Mouse (Mus musculus): Measurements from ENCODE around the gene Phxr2. TPM values are rescaled to one million over a fixed set of nuclear protein-coding genes. Genes with fewer than 3 reads are reported as not detected.

The Phxr2 gene
- total and polyA plus RNA-seq, 3 experiments: not detected

DNA sequence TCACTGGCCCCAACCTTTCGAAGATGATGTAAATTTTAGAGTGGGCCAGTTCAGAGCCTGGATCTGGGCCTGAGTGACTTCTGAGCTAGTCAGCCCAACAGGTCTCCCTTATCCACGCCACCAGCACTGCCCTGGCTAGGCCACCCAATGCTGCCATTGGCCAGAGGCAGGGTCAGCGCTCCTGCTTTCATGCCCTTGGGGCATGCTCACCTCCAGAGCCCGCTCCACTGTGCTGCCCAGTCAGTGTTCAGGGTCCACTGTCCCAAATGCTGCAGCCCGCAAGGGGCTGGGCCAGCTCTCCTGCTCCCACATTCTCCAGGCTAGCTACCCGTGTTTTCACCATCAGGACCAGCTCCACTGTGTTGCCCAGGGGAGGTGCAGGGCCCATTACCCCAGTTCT lies 23.9 kb upstream of the Phxr2 start:
- dilution Hi-C loops (cut with MboI; ENCODE audit: extremely low pct_ligation_motif_present, extremely low pct_unique_long_range_greater_than_20kb, low sequenced_read_pairs) (no loop called here), in situ Hi-C loops (cut with MboI; ENCODE audit: low pct_ligation_motif_present, low pct_unique_long_range_greater_than_20kb, low sequenced_read_pairs) (no loop called here)
- TF ChIP-seq MAFK (IDR thresholded peaks at IDR 0.05; ENCODE audit: insufficient replicate concordance, low read length) (no peak), MXI1 (IDR thresholded peaks at IDR 0.05; ENCODE audit: low read depth, low read length) (no peak), HCFC1 (IDR thresholded peaks at IDR 0.05; ENCODE audit: low read depth, low read length) (no peak)
- Histone ChIP-seq H3K27me3 (replicated peaks) (no peaks in the 10 kb centered on the region), H3K4me3 (replicated peaks in 1 of 3; ENCODE audit: low read depth in 2 of 3, low read length in 2 of 3, poor library complexity in 1 of 3) (no peak overlapping the region), H3K9ac (ENCODE audit: insufficient read depth, low read depth) (no peak overlapping the region), H3K4me2 (ENCODE audit: insufficient read depth, low read depth, poor library complexity, severe bottlenecking) (no peak overlapping the region), H3K4me1 (ENCODE audit: control insufficient read depth in 1 of 2, insufficient read depth in 2 of 2) (no peaks in the 10 kb centered on the region), H3K36me3 (replicated peaks in 1 of 2; ENCODE audit: control insufficient read depth in 1 of 2, insufficient read depth in 1 of 2, low read length in 1 of 2) (peaks cover 0 to 48% of the 10 kb centered on the region in 2 experiments), H3K27ac (ENCODE audit: insufficient read depth, low read depth) (no peak overlapping the region), H3K9me3 (replicated peaks; ENCODE audit: low read length) (no peaks in the 10 kb centered on the region), H3K79me2 (replicated peaks; ENCODE audit: control insufficient read depth, extremely low read depth, insufficient read depth, poor library complexity, severe bottlenecking) (no peaks in the 10 kb centered on the region; the same call in 1 of the 2 replicates)
- DNase-seq (ENCODE audit: extremely low read depth): no peak

DNA sequence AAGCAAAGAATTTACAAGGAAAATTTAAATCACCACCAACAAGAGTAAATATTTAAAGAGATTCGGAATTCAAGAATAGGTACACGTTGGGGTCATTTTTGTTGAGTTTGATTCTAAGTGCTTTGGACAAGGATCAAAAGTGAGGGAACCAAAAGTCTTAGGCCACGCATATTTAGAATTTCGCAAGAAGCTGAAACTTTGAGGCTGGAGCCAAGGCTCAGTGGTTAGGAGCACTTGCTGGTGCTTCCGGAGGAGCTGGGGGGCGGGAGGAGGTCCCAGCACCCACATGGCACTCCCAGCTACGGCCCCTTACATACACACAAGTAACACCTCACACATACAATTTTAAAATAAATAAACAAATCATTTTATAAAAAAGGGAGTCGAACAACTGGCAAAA lies 20.5 kb upstream of the Phxr2 start:
- H3K9ac ChIP-seq (ENCODE audit: insufficient read depth, low read depth): no peak overlapping the region
- no peak for DNase-seq (ENCODE audit: extremely low read depth)
- no peak overlapping the region for H3K27ac ChIP-seq (ENCODE audit: insufficient read depth, low read depth)
- TF ChIP-seq CHD2 (IDR thresholded peaks at IDR 0.05; ENCODE audit: low read length): no peak
- TF ChIP-seq ZKSCAN1 (IDR thresholded peaks at IDR 0.05; ENCODE audit: borderline replicate concordance, low read depth, low read length): no peak
- no peak for TF ChIP-seq JUN (IDR thresholded peaks at IDR 0.05; ENCODE audit: insufficient read depth, low read depth, low read length)
- TF ChIP-seq USF1 (IDR thresholded peaks at IDR 0.05; ENCODE audit: low read depth, low read length): no peak
- TF ChIP-seq SIN3A (IDR thresholded peaks at IDR 0.05; ENCODE audit: low read length): no peak
- no peak for TF ChIP-seq PAX5 (IDR thresholded peaks at IDR 0.05; ENCODE audit: low read length)
- no peak for TF ChIP-seq MAZ (IDR thresholded peaks at IDR 0.05; ENCODE audit: low read depth, low read length)
- no peak for TF ChIP-seq ELF1 (IDR thresholded peaks at IDR 0.05; ENCODE audit: low read depth, low read length)
- H3K4me2 ChIP-seq (ENCODE audit: insufficient read depth, low read depth, poor library complexity, severe bottlenecking): no peak overlapping the region
- no peaks in the 10 kb centered on the region for H3K27me3 ChIP-seq (replicated peaks)
- no peaks in the 10 kb centered on the region for H3K9me3 ChIP-seq (replicated peaks; ENCODE audit: low read length)
- in situ Hi-C loops (cut with MboI; ENCODE audit: low pct_ligation_motif_present, low pct_unique_long_range_greater_than_20kb, low sequenced_read_pairs) (no loop called here), dilution Hi-C loops (cut with MboI; ENCODE audit: extremely low pct_ligation_motif_present, extremely low pct_unique_long_range_greater_than_20kb, low sequenced_read_pairs) (no loop called here)
- no peaks in the 10 kb centered on the region for H3K4me1 ChIP-seq (ENCODE audit: control insufficient read depth in 1 of 2, insufficient read depth in 2 of 2)
- H3K4me3 ChIP-seq (replicated peaks in 1 of 3; ENCODE audit: low read depth in 2 of 3, low read length in 2 of 3, poor library complexity in 1 of 3): no peak overlapping the region
- H3K79me2 ChIP-seq (replicated peaks; ENCODE audit: control insufficient read depth, extremely low read depth, insufficient read depth, poor library complexity, severe bottlenecking): no peaks in the 10 kb centered on the region; the same call in 1 of the 2 replicates
- peaks cover 0 to 43% of the 10 kb centered on the region in 2 experiments for H3K36me3 ChIP-seq (replicated peaks in 1 of 2; ENCODE audit: control insufficient read depth in 1 of 2, insufficient read depth in 1 of 2, low read length in 1 of 2)

DNA sequence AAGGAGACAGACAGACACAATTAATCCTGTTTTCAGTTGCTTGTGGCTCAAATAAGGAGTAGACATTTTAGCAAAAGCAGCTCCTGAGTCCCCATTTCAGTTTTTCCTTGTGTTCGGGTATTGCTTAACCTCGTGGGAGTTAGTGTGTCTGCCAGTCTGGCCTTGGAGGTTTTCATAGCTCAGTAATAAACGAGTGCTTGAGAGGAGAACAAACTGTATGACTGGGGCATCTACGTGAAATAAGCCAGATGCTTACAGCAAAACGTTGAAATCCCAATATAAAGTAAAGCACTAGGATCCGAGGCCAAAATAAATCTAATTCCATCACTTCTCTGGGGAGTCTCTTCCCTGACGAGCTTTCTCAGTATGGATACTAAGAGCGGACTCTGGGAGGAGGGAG lies 19.5 kb upstream of the Phxr2 start:
- H3K9ac ChIP-seq (ENCODE audit: insufficient read depth, low read depth): no peak overlapping the region
- no peak overlapping the region for H3K27ac ChIP-seq (ENCODE audit: insufficient read depth, low read depth)
- H3K27me3 ChIP-seq (replicated peaks): no peaks in the 10 kb centered on the region
- no peak for TF ChIP-seq MYC (IDR thresholded peaks at IDR 0.05; ENCODE audit: low read depth, low read length)
- TF ChIP-seq SMC3 (IDR thresholded peaks at IDR 0.05; ENCODE audit: low read depth, low read length): no peak
- TF ChIP-seq MAZ (IDR thresholded peaks at IDR 0.05; ENCODE audit: low read depth, low read length): no peak
- TF ChIP-seq PAX5 (IDR thresholded peaks at IDR 0.05; ENCODE audit: low read length): no peak
- TF ChIP-seq MAX (IDR thresholded peaks at IDR 0.05; ENCODE audit: low read length): no peak
- no peak for TF ChIP-seq HCFC1 (IDR thresholded peaks at IDR 0.05; ENCODE audit: low read depth, low read length)
- no peak for TF ChIP-seq IRF4 (IDR thresholded peaks at IDR 0.05; ENCODE audit: low read depth, low read length)
- TF ChIP-seq USF1 (IDR thresholded peaks at IDR 0.05; ENCODE audit: low read depth, low read length): no peak
- TF ChIP-seq ZMIZ1 (IDR thresholded peaks at IDR 0.05; ENCODE audit: low read depth, low read length): no peak
- TF ChIP-seq NRF1 (IDR thresholded peaks at IDR 0.05; ENCODE audit: low read depth, low read length): no peak
- no peak for TF ChIP-seq TBP (conservative IDR thresholded peaks at IDR 0.05; ENCODE audit: low read depth, low read length)
- no peak for TF ChIP-seq TCF12 (IDR thresholded peaks at IDR 0.05; ENCODE audit: low read depth, low read length)
- no peak for TF ChIP-seq ZC3H11A (IDR thresholded peaks at IDR 0.05; ENCODE audit: low read depth, low read length)
- TF ChIP-seq RAD21 (IDR thresholded peaks at IDR 0.05; ENCODE audit: low read depth, low read length): no peak
- no peak for TF ChIP-seq POLR2A (IDR thresholded peaks at IDR 0.05; ENCODE audit: low read depth, low read length)
- TF ChIP-seq USF2 (conservative IDR thresholded peaks at IDR 0.05; ENCODE audit: low read depth, low read length): no peak
- dilution Hi-C loops (cut with MboI; ENCODE audit: extremely low pct_ligation_motif_present, extremely low pct_unique_long_range_greater_than_20kb, low sequenced_read_pairs): no loop called here
- in situ Hi-C loops (cut with MboI; ENCODE audit: low pct_ligation_motif_present, low pct_unique_long_range_greater_than_20kb, low sequenced_read_pairs): no loop called here
- peaks cover 0 to 45% of the 10 kb centered on the region in 2 experiments for H3K36me3 ChIP-seq (replicated peaks in 1 of 2; ENCODE audit: control insufficient read depth in 1 of 2, insufficient read depth in 1 of 2, low read length in 1 of 2)
- H3K4me2 ChIP-seq (ENCODE audit: insufficient read depth, low read depth, poor library complexity, severe bottlenecking): no peak overlapping the region
- H3K4me3 ChIP-seq (replicated peaks in 1 of 3; ENCODE audit: low read depth in 2 of 3, low read length in 2 of 3, poor library complexity in 1 of 3): no peak overlapping the region
- H3K79me2 ChIP-seq (replicated peaks; ENCODE audit: control insufficient read depth, extremely low read depth, insufficient read depth, poor library complexity, severe bottlenecking): no peaks in the 10 kb centered on the region
- no peak for DNase-seq (ENCODE audit: extremely low read depth)
- no peaks in the 10 kb centered on the region for H3K4me1 ChIP-seq (ENCODE audit: control insufficient read depth in 1 of 2, insufficient read depth in 2 of 2)
- H3K9me3 ChIP-seq (replicated peaks; ENCODE audit: low read length): no peaks in the 10 kb centered on the region

All from CH12.LX (cell line).